Mouse (Mus musculus) liver, embryonic 14.5 days (tissue): ENCODE results near the gene Kif26b. TPM values are rescaled to one million over a fixed set of nuclear protein-coding genes. Genes with fewer than 3 reads are reported as not detected.

Source experiments
- ATAC-seq: fragments of 200-750 bp; cut with Nextera tagmentation; 2 replicates; pipeline ENCODE4 v1.8.0; 2017; ENCODE audit warnings: moderate number of reproducible peaks, mild to moderate bottlenecking, moderate library complexity; ENCODE audit not compliant: insufficient read depth
- DNase-seq, 3 experiments: peaks; one replicate each; pipeline ENCODE4 v3.0.0-alpha.2; 2012 to 2013; ENCODE audit warnings: low read depth in 3 of 3, low spot score in 3 of 3
- H3K27ac ChIP-seq: fragments of 300-500 bp; sonication (generic); 2 replicates; pipeline ENCODE4 v1.5.1; 2014; ENCODE audit warnings: moderate library complexity, mild to moderate bottlenecking, control low read depth, inconsistent platforms
- H3K27me3 ChIP-seq: fragments of 300-500 bp; sonication (generic); 2 replicates; pipeline ENCODE4 v1.6.1; 2014; ENCODE audit warnings: mild to moderate bottlenecking, low read length, moderate library complexity; ENCODE audit not compliant: control insufficient read depth, insufficient read depth
- H3K36me3 ChIP-seq: fragments of 300-500 bp; sonication (generic); replicated peaks from 2 replicates; pipeline ENCODE4 v1.6.1; 2014; ENCODE audit warnings: low read depth; ENCODE audit not compliant: control insufficient read depth, insufficient read depth
- H3K4me1 ChIP-seq, 2 experiments: fragments of 200-500 bp in 1 of 2; fragments of 300-500 bp in 1 of 2; sonication (generic) in 1 of 2; replicated peaks; 2 replicates each; pipeline ENCODE4 v1.6.1; 2012 to 2014; ENCODE audit warnings: antibody characterized with exemption in 1 of 2, inconsistent platforms in 1 of 2, low read length in 1 of 2; ENCODE audit not compliant: control insufficient read depth in 2 of 2, insufficient read depth in 2 of 2
- H3K4me2 ChIP-seq: fragments of 300-500 bp; sonication (generic); 2 replicates; pipeline ENCODE4 v1.6.1; 2014; ENCODE audit warnings: low read depth, mild to moderate bottlenecking, control low read depth, moderate library complexity
- H3K4me3 ChIP-seq, 2 experiments: fragments of 200-500 bp in 1 of 2; fragments of 300-500 bp in 1 of 2; sonication (generic) in 1 of 2; 2 replicates each; pipeline ENCODE4 v1.5.1; 2012 to 2014; ENCODE audit warnings: low read depth in 2 of 2, low read length in 2 of 2, mild to moderate bottlenecking in 2 of 2, control low read depth in 1 of 2, inconsistent platforms in 1 of 2, moderate library complexity in 1 of 2; ENCODE audit not compliant: insufficient read depth in 1 of 2
- H3K9ac ChIP-seq: fragments of 300-500 bp; sonication (generic); replicated peaks from 2 replicates; pipeline ENCODE4 v1.6.1; 2014; ENCODE audit warnings: mild to moderate bottlenecking, control low read depth, moderate library complexity
- H3K9me3 ChIP-seq: fragments of 300-500 bp; sonication (generic); 2 replicates; pipeline ENCODE4 v1.6.1; 2016; ENCODE audit warnings: low read length, mixed read lengths; ENCODE audit not compliant: control insufficient read depth
- CTCF ChIP-seq: IDR thresholded peaks from 2 replicates; pipeline ENCODE4 v1.5.1; 2016; ENCODE audit warnings: antibody characterized with exemption, low read depth, control low read depth
- EP300 ChIP-seq: IDR thresholded peaks from 2 replicates; pipeline ENCODE4 v1.6.1; 2016; ENCODE audit warnings: antibody characterized with exemption, low read depth
- WGBS: fragments of 180-500 bp; shearing (Covaris S2); extraction: QIAGEN DNeasy Blood & Tissue Kit; methylation state at CpG from one replicate; pipeline ENCODE4 v1.1.7; 2014; ENCODE audit not compliant: insufficient replicate concordance; 5-methylcytosine and 5-hydroxymethylcytosine counted together
- polyA plus RNA-seq, 2 experiments: library from polyadenylated mRNA; depleted of rRNA in 1 of 2; stranded (reverse) in 1 of 2; unstranded in 1 of 2; fragments of >200 nt; fragmentation: Nextera tagmentation in 1 of 2; extraction: Ambion mirVana in 1 of 2; gene quantifications; 2 replicates each; pipeline versions ENCODE4 v1.2.1 to v1.2.3; 2012 to 2014

The Kif26b gene
- polyA plus RNA-seq, 2 experiments: 0.01 to 0.07 TPM

- Histone ChIP-seq H3K27me3 (no peaks in the 10 kb centered on the region), H3K9ac (no peak overlapping the region), H3K27ac (no peak overlapping the region), H3K4me2 (no peak overlapping the region), H3K36me3 (no peaks in the 10 kb centered on the region), H3K4me1 (no peaks in the 10 kb centered on the region), H3K4me3 (no peak overlapping the region), H3K9me3 (no peaks in the 10 kb centered on the region)
- TF ChIP-seq CTCF (no peak), EP300 (no peak)
- 56% methylated on average over 13 of the region's 13 CpGs for WGBS
- ATAC-seq: no peak
- DNase-seq: no peak
Observed at GRCm38 (mm10) chr1:178590229-178591171, 61.6 kb downstream of the Kif26b start.

GRCm38 (mm10) chr1:178597113-178597512 is 68.2 kb downstream of the Kif26b start:
- DNase-seq: no peak

GRCm38 (mm10) chr1:178597757-178598156 is 68.8 kb downstream of the Kif26b start:
- 16% methylated on average over 6 of the region's 6 CpGs for WGBS
- H3K27ac ChIP-seq: no peak overlapping the region
- no peaks in the 10 kb centered on the region for H3K4me1 ChIP-seq
- no peak overlapping the region for H3K4me2 ChIP-seq
- no peaks in the 10 kb centered on the region for H3K27me3 ChIP-seq
- TF ChIP-seq CTCF: no peak
- no peak for TF ChIP-seq EP300
- H3K36me3 ChIP-seq: no peaks in the 10 kb centered on the region
- no peaks in the 10 kb centered on the region for H3K9me3 ChIP-seq
- ATAC-seq (0 out of 2 replicates have a peak, but pooled peaks have one; percentile 13), DNase-seq (no peak)
- H3K4me3 ChIP-seq: no peak overlapping the region
- H3K9ac ChIP-seq: no peak overlapping the region

More at GRCm38 (mm10) chr1:178597113-178597512, 68.2 kb downstream of the Kif26b start:
- H3K4me3 ChIP-seq: no peak overlapping the region
- WGBS: 73% methylated on average over 3 of the region's 3 CpGs
- H3K36me3 ChIP-seq: no peaks in the 10 kb centered on the region
- no peak overlapping the region for H3K4me2 ChIP-seq
- H3K27me3 ChIP-seq: no peaks in the 10 kb centered on the region
- no peaks in the 10 kb centered on the region for H3K4me1 ChIP-seq
- H3K9me3 ChIP-seq: no peaks in the 10 kb centered on the region
- TF ChIP-seq CTCF: 0 out of 2 replicates have a peak, but pooled peaks have one; percentile 6
- no peak for TF ChIP-seq EP300
- ATAC-seq: no peak
- H3K9ac ChIP-seq: no peak overlapping the region
- no peak overlapping the region for H3K27ac ChIP-seq

- WGBS: 72% methylated on average over 15 of the region's 15 CpGs
- Histone ChIP-seq H3K27me3 (no peaks in the 10 kb centered on the region), H3K9me3 (no peaks in the 10 kb centered on the region), H3K4me1 (no peaks in the 10 kb centered on the region), H3K27ac (no peak overlapping the region), H3K4me2 (no peak overlapping the region), H3K9ac (no peak overlapping the region), H3K4me3 (no peak overlapping the region), H3K36me3 (no peaks in the 10 kb centered on the region)
- ATAC-seq (no peak), DNase-seq (no peak)
- TF ChIP-seq EP300 (no peak), CTCF (no peak)
Observed at GRCm38 (mm10) chr1:178600851-178601569, 72.1 kb downstream of the Kif26b start.

- ATAC-seq (no peak), DNase-seq (no peak)
- Histone ChIP-seq H3K4me1 (no peaks in the 10 kb centered on the region), H3K4me3 (no peak overlapping the region), H3K36me3 (no peaks in the 10 kb centered on the region), H3K27me3 (no peaks in the 10 kb centered on the region), H3K9me3 (no peaks in the 10 kb centered on the region), H3K9ac (no peak overlapping the region), H3K4me2 (no peak overlapping the region), H3K27ac (no peak overlapping the region)
- TF ChIP-seq EP300: no peak
- TF ChIP-seq CTCF: no peak
- 60% methylated on average over 8 of the region's 8 CpGs for WGBS
Observed at GRCm38 (mm10) chr1:178609151-178609775, 80.3 kb downstream of the Kif26b start.
